Mouse (Mus musculus) bone marrow, adult 2 months (tissue): ENCODE measurements around the gene Cxcr6. TPM values are rescaled to one million over a fixed set of nuclear protein-coding genes. Genes with fewer than 3 reads are reported as not detected.
"Not testable (repeated sequence)": the region's sequence is repeated elsewhere in the genome, so short reads cannot be mapped to it uniquely, and the experiment has no call there.

Experiments used
- H3K27ac ChIP-seq: fragments of 200-500 bp; 2 replicates; pipeline ENCODE4 v1.5.1; 2012; ENCODE audit warnings: low read depth, mild to moderate bottlenecking, control low read depth, inconsistent platforms, low read length; ENCODE audit not compliant: control insufficient read depth, poor library complexity, insufficient read depth
- H3K4me1 ChIP-seq: fragments of 200-500 bp; 2 replicates; pipeline ENCODE4 v1.6.1; 2011; ENCODE audit warnings: low read length; ENCODE audit not compliant: control insufficient read depth, insufficient read depth
- H3K4me3 ChIP-seq: fragments of 200-500 bp; replicated peaks from 2 replicates; pipeline ENCODE3; 2011; ENCODE audit warnings: mild to moderate bottlenecking, low read depth, low read length, control low read depth; ENCODE audit not compliant: control insufficient read depth
- CTCF ChIP-seq: fragments of 200-500 bp; IDR thresholded peaks from 2 replicates; pipeline ENCODE4 v1.5.1; 2011; ENCODE audit warnings: low read length, control low read depth; ENCODE audit not compliant: control insufficient read depth, insufficient read depth
- POLR2A ChIP-seq: fragments of 200-500 bp; IDR thresholded peaks from 2 replicates; pipeline ENCODE4 v1.6.1; 2011; ENCODE audit warnings: low read depth, mild to moderate bottlenecking, control low read depth, low read length, borderline replicate concordance; ENCODE audit not compliant: control insufficient read depth
- WGBS: fragments of 180-500 bp; shearing (Covaris S2); methylation state at CpG from one replicate; pipeline ENCODE4 v1.1.7; 2018; 5-methylcytosine and 5-hydroxymethylcytosine counted together
- polyA plus RNA-seq: library from polyadenylated mRNA; stranded (reverse); fragments of >200 nt; gene quantifications from 2 replicates; pipeline ENCODE4 v1.2.4, GENCODE M21; 2011; ENCODE audit warnings: low replicate concordance; ENCODE audit not compliant: missing spikeins, insufficient read depth, insufficient read length

Cxcr6 gene
- polyA plus RNA-seq, 1 experiment = not detected

DNA sequence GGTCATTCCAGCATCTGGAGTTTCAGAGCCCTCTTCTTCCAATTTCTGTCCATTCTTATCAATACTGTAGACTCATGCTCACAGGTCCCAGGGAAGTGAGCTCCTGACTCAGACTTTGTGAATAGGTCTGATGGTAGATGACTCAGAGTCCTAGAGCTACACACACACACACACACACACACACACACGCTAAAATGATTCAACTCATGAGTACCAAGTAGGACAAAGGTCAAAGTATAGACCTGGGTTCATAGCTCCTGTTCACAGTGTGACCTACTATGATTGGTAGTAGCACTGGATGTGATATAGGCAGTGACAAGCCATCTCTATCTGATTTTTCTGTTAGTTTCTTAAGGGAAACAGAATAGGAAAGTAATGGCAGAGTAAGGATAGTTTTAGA, 37.8 kb upstream of the Cxcr6 start:
- Histone ChIP-seq H3K27ac (no peak overlapping the region), H3K4me3 (no peak overlapping the region), H3K4me1 (peaks cover 8% of the 10 kb centered on the region)
- TF ChIP-seq CTCF (no peak), POLR2A (no peak)
- 79% methylated on average over 1 of the region's 1 CpGs for WGBS

DNA sequence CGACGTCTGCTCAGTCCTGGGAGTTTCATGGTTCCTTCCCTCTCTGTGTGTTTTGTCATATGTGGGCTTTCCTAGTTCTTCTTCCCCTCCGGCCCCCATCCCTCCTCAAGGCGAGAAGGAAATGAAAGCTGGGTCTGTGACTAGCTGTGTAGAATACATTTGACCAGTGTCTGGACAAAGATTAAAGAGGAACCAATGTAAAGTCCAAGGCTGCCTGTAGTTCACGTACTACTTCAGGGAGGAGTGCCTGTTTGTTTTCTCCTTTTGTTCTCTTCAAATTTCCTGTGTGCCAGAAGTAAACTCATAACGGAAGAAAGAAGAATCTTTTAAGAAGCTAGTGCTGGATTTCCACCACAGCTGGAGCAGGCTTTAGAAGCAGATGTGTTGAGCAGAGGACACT, 36.7 kb upstream of the Cxcr6 start:
- Histone ChIP-seq H3K27ac (peak overlapping the region; percentile 61; the same call in 1 of the 2 replicates), H3K4me1 (peaks cover 4% of the 10 kb centered on the region), H3K4me3 (peak overlapping the region; percentile 2)
- TF ChIP-seq POLR2A = no peak
- TF ChIP-seq CTCF = no peak
- WGBS = 4% methylated on average over 6 of the region's 6 CpGs

DNA sequence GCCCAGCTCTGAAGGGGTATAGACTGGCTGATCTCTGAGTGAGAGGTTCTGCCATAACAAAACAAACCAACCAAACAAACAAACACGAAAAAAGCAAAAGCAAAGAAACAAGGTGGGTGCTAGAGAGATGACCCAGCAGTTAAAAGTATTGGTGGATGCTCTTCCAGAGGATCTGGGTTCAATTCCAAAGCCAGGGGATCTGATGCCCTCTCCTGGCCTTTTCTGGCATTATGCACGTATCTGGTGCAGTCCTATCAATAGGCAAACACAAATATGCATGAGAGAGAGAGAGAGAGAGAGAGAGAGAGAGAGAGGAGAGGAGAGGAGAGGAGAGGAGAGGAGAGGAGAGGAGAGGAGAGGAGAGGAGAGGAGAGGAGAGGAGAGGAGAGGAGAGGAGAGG, 33.0 kb upstream of the Cxcr6 start:
- 55% methylated on average over 2 of the region's 2 CpGs for WGBS
- not testable (repeated sequence) for H3K4me1 ChIP-seq, H3K4me3 ChIP-seq, H3K27ac ChIP-seq
- peak; percentile 21; the same call in 1 of the 2 replicates for TF ChIP-seq CTCF

DNA sequence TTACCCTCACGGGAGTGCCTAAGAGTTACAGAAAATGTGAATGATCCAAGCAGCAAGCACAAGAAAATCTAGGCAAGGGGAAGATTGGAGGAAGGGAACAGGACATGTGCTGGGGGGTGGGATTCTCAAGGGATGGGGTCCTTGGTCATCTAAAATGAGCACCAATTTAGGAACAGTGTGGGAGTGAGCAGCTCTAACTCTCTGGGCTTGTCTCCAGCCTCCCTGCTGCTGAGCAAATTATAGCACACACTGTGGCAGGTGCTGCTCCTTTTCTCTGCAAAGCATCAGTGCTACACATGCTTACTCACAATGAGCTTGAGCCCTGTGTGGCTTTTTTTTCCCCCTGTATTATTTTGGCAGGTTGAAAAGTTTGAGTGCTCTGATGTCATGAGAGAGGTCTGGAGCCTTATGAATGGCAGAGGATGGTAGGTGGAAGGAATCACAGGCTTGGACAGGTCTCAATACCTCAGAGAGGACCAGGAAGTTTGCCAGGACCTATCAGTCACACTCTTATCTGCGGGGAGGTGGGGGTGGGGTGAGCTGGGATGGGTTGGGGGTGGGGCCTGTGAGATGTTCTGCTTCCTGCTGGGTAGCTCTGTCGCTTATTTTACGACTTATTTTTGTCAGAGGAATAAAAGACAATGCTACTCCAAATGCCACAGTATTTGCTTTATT, 17.3 kb upstream of the Cxcr6 start:
- Histone ChIP-seq H3K27ac (no peak overlapping the region), H3K4me1 (no peaks in the 10 kb centered on the region), H3K4me3 (no peak overlapping the region)
- TF ChIP-seq CTCF (no peak), POLR2A (no peak)
- 69% methylated on average over 4 of the region's 4 CpGs for WGBS

DNA sequence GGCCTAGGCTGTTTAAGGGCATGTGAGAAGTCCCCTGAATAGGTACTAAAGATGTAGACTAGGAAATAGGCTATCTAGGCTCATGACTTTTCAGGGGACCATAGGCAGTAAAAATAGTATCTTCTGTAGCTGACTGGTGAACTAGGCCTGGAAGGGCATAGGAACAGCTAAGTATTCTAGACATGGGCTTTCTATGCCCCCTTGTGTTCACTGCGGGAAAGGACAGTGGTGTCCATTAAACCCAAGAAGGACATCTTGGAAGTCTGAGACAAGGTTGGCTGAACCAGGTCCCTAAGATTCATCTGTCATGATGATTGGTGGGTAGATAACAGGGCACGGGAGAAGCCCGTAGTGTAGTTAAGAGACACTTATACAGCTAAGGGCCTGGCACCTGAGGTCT, 10.1 kb upstream of the Cxcr6 start:
- no peaks in the 10 kb centered on the region for H3K4me1 ChIP-seq

DNA sequence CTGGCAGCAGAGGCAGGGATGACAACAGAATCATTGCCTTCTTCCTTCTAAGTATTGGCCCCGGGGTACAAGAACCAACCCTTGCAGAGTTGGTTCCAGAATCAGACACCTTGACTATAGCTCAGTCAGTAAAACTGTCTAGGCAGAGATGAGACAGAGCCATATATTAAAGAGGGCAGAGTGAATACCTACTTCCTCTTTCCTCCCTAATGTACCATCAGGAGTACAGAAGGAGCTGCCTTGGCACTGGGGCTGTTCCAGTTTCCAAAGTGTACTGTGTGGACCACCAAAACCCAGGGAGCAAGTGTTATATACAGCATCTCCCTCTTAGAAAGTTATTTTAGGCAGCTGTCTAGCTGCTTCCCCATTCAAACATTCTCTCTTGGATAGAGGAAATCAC, 4.7 kb upstream of the Cxcr6 start:
- Histone ChIP-seq H3K4me1 (no peaks in the 10 kb centered on the region), H3K27ac (no peak overlapping the region), H3K4me3 (no peak overlapping the region)
- TF ChIP-seq POLR2A = no peak
- WGBS = 83% methylated on average over 1 of the region's 1 CpGs

More for the DNA sequence above, 10.1 kb upstream of the Cxcr6 start:
- Histone ChIP-seq H3K27ac (no peak overlapping the region), H3K4me3 (no peak overlapping the region)
- 77% methylated on average over 3 of the region's 3 CpGs for WGBS
- no peak for TF ChIP-seq POLR2A
- TF ChIP-seq CTCF = no peak

DNA sequence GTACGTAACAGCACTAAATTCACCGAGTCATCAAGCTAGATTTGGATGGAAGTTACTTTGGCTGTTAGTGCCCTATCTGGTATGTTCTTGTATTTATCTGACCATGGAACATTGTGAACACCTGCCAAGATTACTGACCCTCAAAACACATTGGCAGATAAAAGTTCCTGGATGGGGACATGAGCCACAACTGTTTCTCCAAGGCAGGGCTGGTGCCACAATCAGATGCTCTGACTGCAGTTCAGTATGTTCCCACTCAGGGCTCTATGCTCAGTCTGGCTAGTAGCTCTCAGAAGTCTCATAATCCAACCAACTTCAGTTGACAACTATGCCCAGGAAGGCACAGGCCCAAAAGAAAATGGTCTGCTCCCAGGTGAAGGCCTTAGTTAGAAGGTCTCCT, 3.9 kb upstream of the Cxcr6 start:
- no peak overlapping the region for H3K27ac ChIP-seq
- H3K4me3 ChIP-seq = no peak overlapping the region
- 75% methylated on average over 2 of the region's 2 CpGs for WGBS
- H3K4me1 ChIP-seq = no peaks in the 10 kb centered on the region
- no peak for TF ChIP-seq CTCF
- TF ChIP-seq POLR2A = no peak

DNA sequence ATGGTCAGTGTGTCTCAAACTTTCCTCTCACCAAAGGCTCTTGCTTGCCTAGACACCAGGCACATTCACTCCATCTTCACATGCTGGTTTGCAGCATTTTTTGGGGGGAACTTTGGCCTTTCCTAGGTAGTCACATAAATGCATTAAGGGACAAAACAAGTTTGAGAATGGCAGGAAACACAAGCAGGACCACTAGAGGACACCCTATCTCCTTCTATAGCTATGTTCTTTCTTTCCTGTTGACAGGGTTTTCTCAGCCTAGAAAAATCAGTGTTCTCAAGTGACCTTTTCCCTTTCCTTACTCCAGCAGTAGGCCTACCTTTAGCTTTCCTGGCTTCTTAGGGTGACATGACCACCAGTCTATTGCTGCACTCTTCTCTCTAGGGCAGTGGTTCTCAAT, 3.4 kb upstream of the Cxcr6 start:
- Histone ChIP-seq H3K4me1 (no peaks in the 10 kb centered on the region), H3K4me3 (no peak overlapping the region), H3K27ac (no peak overlapping the region)
- TF ChIP-seq CTCF (no peak), POLR2A (no peak)

DNA sequence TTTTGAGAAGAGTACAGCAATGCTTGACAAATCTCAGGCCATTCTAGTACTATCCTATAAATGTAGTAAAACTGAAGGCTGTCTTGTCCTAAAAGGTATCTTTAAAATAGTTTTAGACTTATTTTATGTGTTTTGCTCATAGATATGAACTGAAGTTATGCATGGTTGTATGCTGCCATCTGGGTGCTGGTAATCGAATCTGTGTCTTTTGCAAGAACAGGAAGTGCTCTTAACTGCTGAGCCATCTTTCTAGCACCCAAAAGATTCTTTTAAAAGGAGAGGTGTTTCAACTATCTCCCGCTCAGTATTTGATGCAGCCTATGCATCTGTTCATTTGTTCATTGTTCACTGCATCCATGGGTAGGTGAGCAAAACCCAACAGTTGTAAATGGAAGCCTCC, 1.0 kb upstream of the Cxcr6 start:
- 66% methylated on average over 2 of the region's 2 CpGs for WGBS
- no peak overlapping the region for H3K4me3 ChIP-seq
- no peaks in the 10 kb centered on the region for H3K4me1 ChIP-seq
- H3K27ac ChIP-seq = no peak overlapping the region
- TF ChIP-seq CTCF (no peak), POLR2A (no peak)
